Mouse (Mus musculus): ENCODE data around the gene Prune1. TPM values are rescaled to one million over a fixed set of nuclear protein-coding genes. Genes with fewer than 3 reads are reported as not detected.

The Prune1 gene
- polyA plus RNA-seq, 1 experiment, result 0.08 TPM

GRCm38 (mm10) chr3:95239971-95240370 lies 41.9 kb downstream of the Prune1 start:
- peaks cover 3% of the 10 kb centered on the region for H3K4me1 ChIP-seq (ENCODE audit: control insufficient read depth)
- H3K36me3 ChIP-seq (ENCODE audit: control insufficient read depth), result peaks cover 35% of the 10 kb centered on the region
- TF ChIP-seq GATA1 (IDR thresholded peaks at IDR 0.05; ENCODE audit: low read length) (no peak), TAL1 (IDR thresholded peaks at IDR 0.05; ENCODE audit: low read length) (no peak)

GRCm38 (mm10) chr3:95239022-95239421 lies 42.9 kb downstream of the Prune1 start:
- H3K9me3 ChIP-seq (ENCODE audit: control insufficient read depth, low read length), result no peaks in the 10 kb centered on the region
- peaks cover 45% of the 10 kb centered on the region for H3K36me3 ChIP-seq (ENCODE audit: control insufficient read depth)
- TF ChIP-seq GATA1 (IDR thresholded peaks at IDR 0.05; ENCODE audit: low read length), result no peak
- no peak for TF ChIP-seq TAL1 (IDR thresholded peaks at IDR 0.05; ENCODE audit: low read length)
- no peak overlapping the region for H3K4me3 ChIP-seq (replicated peaks)
- peaks cover 3% of the 10 kb centered on the region for H3K27me3 ChIP-seq (ENCODE audit: control insufficient read depth)
- peaks cover 3% of the 10 kb centered on the region for H3K4me1 ChIP-seq (ENCODE audit: control insufficient read depth)

More at GRCm38 (mm10) chr3:95239971-95240370, 41.9 kb downstream of the Prune1 start:
- Histone ChIP-seq H3K4me3 (replicated peaks) (no peak overlapping the region), H3K9me3 (ENCODE audit: control insufficient read depth, low read length) (no peaks in the 10 kb centered on the region), H3K27me3 (ENCODE audit: control insufficient read depth) (peaks cover 3% of the 10 kb centered on the region)

DNA sequence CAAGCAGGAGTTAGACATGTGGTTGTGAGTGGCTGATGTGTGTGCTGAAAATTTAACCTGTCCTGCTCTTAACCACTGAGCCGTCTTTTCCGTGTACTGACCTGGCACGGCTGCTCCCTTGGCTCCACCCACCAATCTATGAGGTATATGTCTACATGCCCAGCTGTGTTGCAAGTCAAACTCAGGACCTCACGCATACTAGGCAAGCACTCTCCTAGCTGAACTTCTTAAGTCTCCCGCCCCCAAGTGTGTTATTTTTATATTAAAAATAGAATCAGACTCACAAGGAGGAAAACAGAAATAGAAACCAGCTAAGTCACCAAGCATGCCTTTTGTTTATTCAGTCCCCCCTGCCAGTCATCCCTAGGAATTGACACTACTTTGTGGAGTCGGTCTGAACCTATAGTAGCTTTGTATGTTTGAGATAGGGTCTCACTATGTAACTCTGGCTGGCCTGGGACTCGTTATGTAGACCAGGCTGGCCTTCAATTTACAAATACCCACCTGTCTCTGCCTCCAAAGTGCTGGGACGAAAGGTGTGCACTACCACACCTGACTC lies 44.3 kb downstream of the Prune1 start:
- Histone ChIP-seq H3K4me3 (replicated peaks) (no peak overlapping the region), H3K4me1 (ENCODE audit: control insufficient read depth) (peaks cover 15% of the 10 kb centered on the region), H3K36me3 (ENCODE audit: control insufficient read depth) (peaks cover 59% of the 10 kb centered on the region), H3K9me3 (ENCODE audit: control insufficient read depth, low read length) (no peaks in the 10 kb centered on the region), H3K27me3 (ENCODE audit: control insufficient read depth) (peaks cover 3% of the 10 kb centered on the region)
- TF ChIP-seq GATA1 (IDR thresholded peaks at IDR 0.05; ENCODE audit: low read length), result no peak

DNA sequence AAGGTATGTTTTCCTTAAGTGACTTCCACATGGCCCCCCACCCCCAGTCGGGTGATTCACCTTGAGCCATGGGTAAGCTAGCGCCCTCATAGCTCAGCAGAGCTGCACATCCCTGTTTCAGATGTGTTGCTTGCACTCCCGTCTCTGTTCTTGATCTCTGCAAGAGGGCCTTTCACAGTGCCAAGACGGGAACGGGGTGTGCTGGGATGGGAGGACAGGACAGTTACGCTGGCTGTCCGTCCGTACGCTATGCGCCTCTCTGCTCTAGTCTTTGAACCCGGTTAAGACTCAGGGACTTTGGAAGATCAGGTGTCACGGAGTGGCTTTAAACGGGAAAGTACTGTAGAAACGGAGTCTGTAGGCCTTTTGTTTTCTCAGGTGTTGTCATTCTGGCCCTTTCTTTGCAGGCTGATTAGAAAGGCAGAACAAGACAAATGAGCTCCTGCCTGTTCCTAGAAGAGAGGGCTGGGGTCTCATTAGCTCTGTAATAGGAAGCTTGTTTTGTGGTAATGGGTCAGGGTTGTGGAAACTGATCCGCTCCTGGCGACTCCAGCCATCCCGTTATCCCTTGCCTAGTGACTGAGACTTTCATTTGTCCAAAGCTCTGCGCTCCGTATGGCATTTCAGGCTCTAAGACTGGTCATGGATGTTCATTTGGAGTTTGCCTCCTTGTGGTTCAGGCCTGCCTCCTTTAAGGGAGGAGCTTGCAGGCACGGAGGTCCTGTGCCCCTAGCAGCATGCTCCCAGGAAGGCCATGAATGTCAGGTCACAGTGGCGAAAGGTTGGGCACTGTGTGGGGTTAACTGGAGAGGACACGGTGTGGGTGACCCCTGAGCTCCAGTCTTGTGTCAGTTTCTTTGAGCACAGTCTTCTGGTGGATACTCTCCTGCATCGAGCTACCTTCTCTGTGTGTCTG lies 46.2 kb downstream of the Prune1 start:
- no peak for TF ChIP-seq TAL1 (IDR thresholded peaks at IDR 0.05; ENCODE audit: low read length)
- no peak for TF ChIP-seq GATA1 (IDR thresholded peaks at IDR 0.05; ENCODE audit: low read length)
- Histone ChIP-seq H3K4me1 (ENCODE audit: control insufficient read depth) (peaks cover 32% of the 10 kb centered on the region), H3K4me3 (replicated peaks) (no peak overlapping the region), H3K27me3 (ENCODE audit: control insufficient read depth) (no peaks in the 10 kb centered on the region; the same call in 1 of the 2 replicates), H3K9me3 (ENCODE audit: control insufficient read depth, low read length) (no peaks in the 10 kb centered on the region), H3K36me3 (ENCODE audit: control insufficient read depth) (peaks cover 78% of the 10 kb centered on the region)

DNA sequence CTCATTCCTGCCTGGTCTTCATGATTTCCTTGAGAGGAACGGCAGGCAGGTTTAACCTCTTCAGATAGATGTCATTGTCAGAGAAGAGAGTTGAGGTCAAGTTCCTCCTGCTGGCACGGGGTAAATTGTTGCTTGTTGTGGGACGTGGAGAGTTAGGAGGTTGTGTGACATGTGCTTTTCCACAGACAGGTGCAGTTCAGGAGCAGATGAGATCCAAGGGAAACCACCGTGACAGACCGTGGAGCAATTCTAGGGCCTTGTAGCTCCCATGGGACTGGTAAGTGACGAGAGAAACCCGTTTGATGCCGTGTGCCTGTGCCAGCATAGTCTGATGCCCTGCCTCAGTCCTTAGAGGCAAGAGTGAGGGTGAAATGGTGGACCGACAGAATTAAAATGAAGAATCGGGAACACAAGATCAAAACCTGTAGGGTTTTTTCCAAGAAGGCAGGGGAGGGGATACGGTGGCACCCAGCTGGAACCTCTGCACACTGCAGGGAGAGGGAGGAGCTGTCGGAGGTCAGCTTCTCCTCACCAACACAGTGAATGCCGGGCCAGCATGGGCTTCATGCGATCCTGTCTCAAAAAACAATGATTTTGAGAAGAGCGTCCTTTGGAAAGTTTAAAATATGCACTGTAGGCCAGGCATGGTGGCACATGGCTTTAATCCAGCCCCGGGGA lies 48.4 kb downstream of the Prune1 start:
- Histone ChIP-seq H3K27me3 (ENCODE audit: control insufficient read depth) (no peaks in the 10 kb centered on the region), H3K36me3 (ENCODE audit: control insufficient read depth) (peaks cover 78% of the 10 kb centered on the region), H3K9me3 (ENCODE audit: control insufficient read depth, low read length) (no peaks in the 10 kb centered on the region), H3K4me1 (ENCODE audit: control insufficient read depth) (peaks cover 51% of the 10 kb centered on the region), H3K4me3 (replicated peaks) (no peak overlapping the region)
- no peak for TF ChIP-seq TAL1 (IDR thresholded peaks at IDR 0.05; ENCODE audit: low read length)
- TF ChIP-seq GATA1 (IDR thresholded peaks at IDR 0.05; ENCODE audit: low read length), result no peak

DNA sequence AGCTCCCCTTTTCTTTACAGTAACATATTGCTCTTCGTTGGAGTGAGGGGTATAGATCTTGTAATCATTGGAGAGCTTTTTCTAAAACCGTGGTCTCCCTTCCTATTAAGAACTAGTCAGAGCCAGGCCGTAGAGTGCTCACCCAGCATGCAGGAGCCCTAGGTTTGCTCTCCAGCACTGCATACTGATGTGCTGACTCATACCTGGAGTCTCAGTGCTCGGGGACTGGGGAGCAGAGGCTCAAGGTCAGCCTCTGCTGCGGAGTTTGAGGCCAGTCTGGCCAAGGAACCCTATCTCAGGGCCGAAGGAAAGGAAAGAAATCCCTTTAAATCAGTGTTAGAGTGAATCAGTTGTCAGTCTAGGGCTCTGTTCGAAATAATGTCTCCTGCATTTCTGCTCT lies 49.1 kb downstream of the Prune1 start:
- TF ChIP-seq TAL1 (IDR thresholded peaks at IDR 0.05; ENCODE audit: low read length) (no peak), GATA1 (IDR thresholded peaks at IDR 0.05; ENCODE audit: low read length) (no peak)
- Histone ChIP-seq H3K36me3 (ENCODE audit: control insufficient read depth) (peaks cover 71% of the 10 kb centered on the region), H3K4me3 (replicated peaks) (no peak overlapping the region), H3K4me1 (ENCODE audit: control insufficient read depth) (peaks cover 57% of the 10 kb centered on the region), H3K9me3 (ENCODE audit: control insufficient read depth, low read length) (no peaks in the 10 kb centered on the region), H3K27me3 (ENCODE audit: control insufficient read depth) (no peaks in the 10 kb centered on the region)

GRCm38 (mm10) chr3:95231298-95232221 lies 50.3 kb downstream of the Prune1 start, which contains the start of gene Mllt11:
Gene Mllt11 (minus strand): TSS chr3:95232171.
- TF ChIP-seq TAL1 (IDR thresholded peaks at IDR 0.05; ENCODE audit: low read length) (no peak), GATA1 (IDR thresholded peaks at IDR 0.05; ENCODE audit: low read length) (peak; percentile 21; the same call in 1 of the 2 replicates)
- Histone ChIP-seq H3K36me3 (ENCODE audit: control insufficient read depth) (peaks cover 60% of the 10 kb centered on the region), H3K4me3 (replicated peaks) (peak within 1 kb of the TSS; percentile 82), H3K4me1 (ENCODE audit: control insufficient read depth) (peaks cover 62% of the 10 kb centered on the region), H3K9me3 (ENCODE audit: control insufficient read depth, low read length) (no peaks in the 10 kb centered on the region), H3K27me3 (ENCODE audit: control insufficient read depth) (no peaks in the 10 kb centered on the region)
